Mouse (Mus musculus): ENCODE results near the gene Cdk18.

DNA sequence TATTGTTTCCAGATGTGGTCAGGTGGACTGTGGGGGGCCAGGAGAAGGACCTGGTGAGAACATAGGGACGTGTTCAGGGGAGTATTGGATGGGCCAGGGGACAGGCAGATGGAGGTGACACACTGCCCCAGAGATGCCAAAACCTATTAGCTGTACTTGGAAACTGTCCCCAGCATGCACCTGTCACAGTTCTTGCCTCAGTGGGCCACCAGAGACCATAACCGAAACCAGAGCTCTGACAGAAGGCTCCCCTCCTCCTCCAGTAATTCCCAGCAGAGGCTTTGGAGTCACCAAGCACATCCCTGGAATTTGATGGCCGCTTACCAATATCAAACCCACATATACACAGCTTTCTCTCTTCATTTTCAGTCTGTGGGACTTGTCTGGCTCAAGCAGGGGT is 5.4 kb upstream of the Cdk18 start:
- TF ChIP-seq EP300 (IDR thresholded peaks at IDR 0.05; ENCODE audit: low read length) (no peak), POLR2A (IDR thresholded peaks at IDR 0.05; ENCODE audit: low read depth, low read length) (no peak), CTCF (conservative IDR thresholded peaks at IDR 0.05 in 1 of 2, IDR thresholded peaks at IDR 0.05 in 1 of 2; ENCODE audit: low read depth in 2 of 2, low read length in 2 of 2) (no peak), SIN3A (IDR thresholded peaks at IDR 0.05; ENCODE audit: low read length) (no peak), MEF2A (IDR thresholded peaks at IDR 0.05; ENCODE audit: borderline replicate concordance, low read depth, low read length) (no peak), KAT2A (IDR thresholded peaks at IDR 0.05; ENCODE audit: insufficient replicate concordance, low read length) (no peak), MAX (IDR thresholded peaks at IDR 0.05; ENCODE audit: low read length) (no peak), E2F4 (IDR thresholded peaks at IDR 0.05; ENCODE audit: insufficient replicate concordance, low read depth, low read length) (no peak)

Data from CH12.LX (cell line).